Mouse (Mus musculus): Measurements from ENCODE around the gene Rps6ka3.

DNA sequence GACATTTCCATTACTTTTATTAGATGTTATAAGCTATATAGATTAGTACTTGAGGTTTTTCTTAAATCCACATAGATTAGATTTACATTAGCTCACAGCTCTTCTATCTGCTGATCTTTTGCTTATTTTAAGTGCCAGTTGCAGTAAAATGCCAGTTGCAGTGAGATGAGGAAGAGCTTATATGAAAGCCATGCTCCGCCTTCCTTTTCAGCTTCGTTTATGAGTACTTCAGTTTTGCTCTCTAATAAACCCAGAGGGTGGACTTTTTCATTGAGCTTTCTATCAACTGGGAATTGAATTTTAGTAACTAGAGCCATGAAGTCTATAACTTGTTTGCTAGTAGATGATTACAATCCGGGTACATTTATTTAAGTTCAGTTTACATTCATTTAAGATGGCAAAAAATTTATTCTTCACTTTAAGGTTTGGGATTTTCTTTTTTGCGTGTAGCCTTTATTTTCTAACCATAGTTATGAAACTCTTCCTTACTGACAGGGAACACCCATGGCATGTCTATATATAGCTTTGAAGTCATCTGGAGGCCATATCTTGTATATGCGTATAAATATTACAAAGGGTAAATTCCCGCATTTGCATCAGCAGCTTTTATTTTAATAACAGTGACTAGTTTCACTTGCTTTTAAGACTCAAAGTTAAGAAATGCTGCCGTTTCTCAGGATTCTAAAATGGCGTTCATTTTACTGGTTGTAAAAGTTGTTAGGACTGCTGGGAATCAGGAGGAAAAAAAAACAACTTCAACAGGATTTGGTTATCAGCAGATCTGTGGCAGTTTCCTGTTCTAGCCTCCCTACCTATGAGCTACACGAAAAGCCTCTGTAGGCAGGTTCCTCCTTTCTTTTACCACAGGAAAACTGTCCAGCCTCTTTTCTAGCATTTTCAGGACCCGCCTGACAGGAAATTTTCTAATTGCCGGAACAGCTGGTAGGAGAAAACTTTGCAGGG lies 92.5 kb downstream of the Rps6ka3 start:
- TF ChIP-seq POLR2A (IDR thresholded peaks at IDR 0.05; ENCODE audit: control insufficient read depth, extremely low read depth, insufficient read depth, low read length, poor library complexity) (no peak), CTCF (IDR thresholded peaks at IDR 0.05; ENCODE audit: borderline replicate concordance, control insufficient read depth, extremely low read depth, insufficient read depth, low read length, poor library complexity) (no peak)
